Mouse (Mus musculus) CH12.LX (cell line): ENCODE results near the gene Olfr33. TPM values are rescaled to one million over a fixed set of nuclear protein-coding genes. Genes with fewer than 3 reads are reported as not detected.

Experiments
- DNase-seq: peaks from one replicate; pipeline ENCODE4 v3.0.0-alpha.2; 2013; ENCODE audit errors: extremely low read depth
- H3K27ac ChIP-seq: 2 replicates; pipeline ENCODE4 v1.5.1; 2012; ENCODE audit warnings: low read depth, mild to moderate bottlenecking, control low read depth, moderate library complexity; ENCODE audit not compliant: insufficient read depth
- H3K27me3 ChIP-seq: replicated peaks from 2 replicates; pipeline ENCODE3; 2012; ENCODE audit warnings: inconsistent platforms
- H3K36me3 ChIP-seq, 2 experiments: replicated peaks in 1 of 2; 2 replicates each; pipeline versions ENCODE3 to v1.6.1; 2012; ENCODE audit warnings: inconsistent platforms in 1 of 2, low read length in 1 of 2, mild to moderate bottlenecking in 1 of 2, mixed read lengths in 1 of 2, moderate library complexity in 1 of 2; ENCODE audit not compliant: control insufficient read depth in 1 of 2, insufficient read depth in 1 of 2
- H3K4me1 ChIP-seq, 2 experiments: 2 replicates each; pipeline ENCODE4 v1.6.1; 2012; ENCODE audit warnings: inconsistent platforms in 1 of 2, moderate library complexity in 1 of 2; ENCODE audit not compliant: insufficient read depth in 2 of 2, control insufficient read depth in 1 of 2
- H3K4me2 ChIP-seq: 2 replicates; pipeline ENCODE4 v1.6.1; 2012; ENCODE audit warnings: low read depth, mild to moderate bottlenecking, control low read depth; ENCODE audit not compliant: poor library complexity, insufficient read depth, severe bottlenecking
- H3K4me3 ChIP-seq, 3 experiments: fragments of 150-350 bp in 1 of 3; sonication (generic) in 1 of 3; replicated peaks in 1 of 3; 2 replicates each; pipeline versions ENCODE3 to v1.5.1; 2011 to 2012; ENCODE audit warnings: low read depth in 2 of 3, low read length in 2 of 3, mild to moderate bottlenecking in 2 of 3, moderate library complexity in 2 of 3, control low read depth in 1 of 3, improper control_type of control experiment in 1 of 3, inconsistent platforms in 1 of 3, mixed read lengths in 1 of 3; ENCODE audit not compliant: poor library complexity in 1 of 3
- H3K79me2 ChIP-seq: replicated peaks from 2 replicates; pipeline ENCODE4 v1.6.1; 2012; ENCODE audit warnings: mild to moderate bottlenecking, moderate library complexity; ENCODE audit not compliant: control insufficient read depth, poor library complexity, insufficient read depth, severe bottlenecking; ENCODE audit errors: extremely low read depth
- H3K9ac ChIP-seq: 2 replicates; pipeline ENCODE4 v1.6.1; 2012; ENCODE audit warnings: low read depth, mild to moderate bottlenecking, control low read depth, moderate library complexity; ENCODE audit not compliant: insufficient read depth
- H3K9me3 ChIP-seq: replicated peaks from 2 replicates; pipeline ENCODE3; 2012; ENCODE audit warnings: low read length, inconsistent platforms, mixed read lengths
- BHLHE40 ChIP-seq: IDR thresholded peaks from 2 replicates; pipeline ENCODE4 v1.6.1; 2011; ENCODE audit warnings: mild to moderate bottlenecking, low read depth, low read length, improper control_type of control experiment
- CHD2 ChIP-seq: IDR thresholded peaks from 2 replicates; pipeline ENCODE4 v1.6.1; 2011; ENCODE audit warnings: low read length, improper control_type of control experiment
- E2F4 ChIP-seq: IDR thresholded peaks from 2 replicates; pipeline ENCODE4 v1.6.1; 2011; ENCODE audit warnings: low read depth, low read length, improper control_type of control experiment; ENCODE audit not compliant: insufficient replicate concordance
- ELF1 ChIP-seq: IDR thresholded peaks from 2 replicates; pipeline ENCODE4 v1.6.1; 2014; ENCODE audit warnings: low read depth, mild to moderate bottlenecking, inconsistent platforms, low read length, improper control_type of control experiment
- JUN ChIP-seq: IDR thresholded peaks from 2 replicates; pipeline ENCODE4 v1.6.1; 2011; ENCODE audit warnings: low read depth, mild to moderate bottlenecking, low read length, improper control_type of control experiment, moderate library complexity; ENCODE audit not compliant: insufficient read depth
- KAT2A ChIP-seq: IDR thresholded peaks from 2 replicates; pipeline ENCODE4 v1.6.1; 2012; ENCODE audit warnings: low read length, improper control_type of control experiment, inconsistent platforms; ENCODE audit not compliant: insufficient replicate concordance
- MAX ChIP-seq: IDR thresholded peaks from 2 replicates; pipeline ENCODE4 v1.6.1; 2011; ENCODE audit warnings: low read length, improper control_type of control experiment
- MEF2A ChIP-seq: IDR thresholded peaks from 2 replicates; pipeline ENCODE4 v1.6.1; 2014; ENCODE audit warnings: low read depth, mild to moderate bottlenecking, inconsistent platforms, low read length, improper control_type of control experiment, borderline replicate concordance
- MYC ChIP-seq: IDR thresholded peaks from 2 replicates; pipeline ENCODE4 v1.6.1; 2011; ENCODE audit warnings: low read depth, mild to moderate bottlenecking, improper control_type of control experiment, low read length
- NELFE ChIP-seq: IDR thresholded peaks from 2 replicates; pipeline ENCODE4 v1.6.1; 2011; ENCODE audit warnings: low read depth, low read length, improper control_type of control experiment
- NRF1 ChIP-seq: IDR thresholded peaks from 2 replicates; pipeline ENCODE4 v1.6.1; 2014; ENCODE audit warnings: low read depth, mild to moderate bottlenecking, inconsistent platforms, low read length, improper control_type of control experiment, moderate library complexity
- PAX5 ChIP-seq: IDR thresholded peaks from 2 replicates; pipeline ENCODE4 v1.6.1; 2012; ENCODE audit warnings: low read length, inconsistent platforms, mixed read lengths
- SIN3A ChIP-seq: IDR thresholded peaks from 2 replicates; pipeline ENCODE4 v1.6.1; 2012; ENCODE audit warnings: low read length, improper control_type of control experiment, inconsistent platforms
- TCF12 ChIP-seq: IDR thresholded peaks from 2 replicates; pipeline ENCODE4 v1.6.1; 2014; ENCODE audit warnings: low read depth, mild to moderate bottlenecking, inconsistent platforms, low read length, improper control_type of control experiment
- ZKSCAN1 ChIP-seq: IDR thresholded peaks from 2 replicates; pipeline ENCODE4 v1.6.1; 2012; ENCODE audit warnings: low read depth, inconsistent platforms, low read length, improper control_type of control experiment, borderline replicate concordance
- ZMIZ1 ChIP-seq: IDR thresholded peaks from 2 replicates; pipeline ENCODE4 v1.6.1; 2012; ENCODE audit warnings: low read depth, mild to moderate bottlenecking, inconsistent platforms, low read length, improper control_type of control experiment
- dilution Hi-C: fragments of 300-500 bp; cut with MboI; formaldehyde crosslinking; loops from 2 replicates; pipeline ENCODE4 v1.14.3; 2020; ENCODE audit warnings: low sequenced_read_pairs; ENCODE audit not compliant: extremely low pct_unique_long_range_greater_than_20kb, extremely low pct_ligation_motif_present
- in situ Hi-C: fragments of 300-500 bp; cut with MboI; formaldehyde crosslinking; loops from 3 replicates; pipeline ENCODE4 v1.14.3; 2019; ENCODE audit warnings: low sequenced_read_pairs, low pct_ligation_motif_present, low pct_unique_long_range_greater_than_20kb, mixed read lengths
- polyA plus RNA-seq: library from polyadenylated mRNA; unstranded; fragments of >175 nt; gene quantifications from 2 replicates; pipeline ENCODE4 v1.2.1, GENCODE M21; 2012; ENCODE audit warnings: low read depth; ENCODE audit not compliant: insufficient read length
- total RNA-seq, 2 experiments: library from RNA; depleted of rRNA; stranded (reverse); fragments of 300-350 nt in 1 of 2; fragments of >200 nt in 1 of 2; gene quantifications; 2 replicates each; pipeline ENCODE4 v1.2.3; 2012 to 2014

Gene Olfr33
- total RNA-seq (2012; rRNA removed) (not detected in 2 replicates), total RNA-seq (2014; rRNA removed) (not detected in 2 replicates), polyA plus RNA-seq (not detected in 2 replicates)

DNA sequence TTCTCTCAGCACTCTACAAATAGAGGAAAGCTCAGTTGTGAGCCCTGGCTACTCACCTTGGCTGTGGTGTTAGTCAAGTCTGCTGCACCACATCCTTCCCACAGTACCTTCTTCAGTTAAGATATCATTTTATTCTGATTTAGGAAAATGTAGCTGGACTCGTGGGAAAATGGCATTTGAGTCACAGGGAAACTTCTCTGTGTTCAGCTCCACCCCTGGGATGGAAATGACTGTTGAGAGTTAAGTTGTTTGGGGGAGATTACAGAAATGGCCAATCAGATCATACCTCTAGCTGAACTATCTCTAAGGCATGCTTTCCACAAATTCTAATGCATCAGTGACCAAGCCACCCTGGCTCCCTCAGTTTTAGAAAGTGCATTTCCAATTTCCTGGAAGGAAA lies at the start of gene Olfr33:
Gene Olfr33 (minus strand): TSS at position 101 of the 400 bp plus-strand sequence.
- Histone ChIP-seq H3K4me1 (no peaks in the 10 kb centered on the region), H3K9ac (no peak within 1 kb of the TSS), H3K79me2 (no peaks in the 10 kb centered on the region), H3K27me3 (peaks cover 2% of the 10 kb centered on the region), H3K27ac (no peak within 1 kb of the TSS), H3K36me3 (no peaks in the 10 kb centered on the region), H3K9me3 (no peaks in the 10 kb centered on the region), H3K4me3 (no peak within 1 kb of the TSS), H3K4me2 (no peak within 1 kb of the TSS)
- in situ Hi-C loops, result no loop called here
- TF ChIP-seq ZMIZ1, result no peak
- TF ChIP-seq PAX5, result no peak
- TF ChIP-seq NELFE, result no peak
- DNase-seq, result no peak
- dilution Hi-C loops, result no loop called here

GRCm38 (mm10) chr7:102759266-102759665 lies 40.4 kb upstream of the Olfr33 start, which contains the start of the genes Olfr560 and Olfr78:
Gene Olfr560 (minus strand): TSS chr7:102759366.
Gene Olfr78 (minus strand): TSS chr7:102759471.
- TF ChIP-seq ELF1, result no peak
- no peak for TF ChIP-seq ZKSCAN1
- no peak for TF ChIP-seq MAX
- no peak for TF ChIP-seq SIN3A
- TF ChIP-seq TCF12, result no peak
- no peak for TF ChIP-seq E2F4
- no peak for TF ChIP-seq BHLHE40
- no peak for TF ChIP-seq MYC
- TF ChIP-seq KAT2A, result no peak
- no peak for TF ChIP-seq CHD2
- TF ChIP-seq JUN, result no peak
- no peak for TF ChIP-seq NRF1
- TF ChIP-seq MEF2A, result no peak
- H3K4me2 ChIP-seq, result no peak within 1 kb of the TSS
- H3K9me3 ChIP-seq, result no peaks in the 10 kb centered on the region
- H3K27me3 ChIP-seq, result no peaks in the 10 kb centered on the region
- no peak within 1 kb of the TSS for H3K27ac ChIP-seq
- in situ Hi-C loops, result loop anchor here (25.0 kb wide), 1 partner anchor 247 kb away; no protein-coding TSS in a partner anchor
- no peaks in the 10 kb centered on the region for H3K79me2 ChIP-seq
- DNase-seq, result no peak
- dilution Hi-C loops, result no loop called here
- H3K36me3 ChIP-seq, result no peaks in the 10 kb centered on the region
- H3K9ac ChIP-seq, result no peak within 1 kb of the TSS
- H3K4me3 ChIP-seq, result no peak within 1 kb of the TSS
- no peaks in the 10 kb centered on the region for H3K4me1 ChIP-seq
